Mouse (Mus musculus) left cerebral cortex, postnatal 10 days (tissue): ENCODE measurements around the gene Shroom3. TPM values are rescaled to one million over a fixed set of nuclear protein-coding genes. Genes with fewer than 3 reads are reported as not detected.

Source experiments
- DNase-seq, 2 experiments: peaks; one replicate each; pipeline ENCODE4 v3.0.0; 2021 to 2022; ENCODE audit warnings: low spot score in 2 of 2, mixed read lengths in 1 of 2; ENCODE audit errors: extremely low spot score in 1 of 2
- intact Hi-C: fragments of 180-260 bp; cut with DNase I; formaldehyde crosslinking; loops from one replicate; pipeline ENCODE4 v1.15.1; 2025
- total RNA-seq, 2 experiments: library from RNA; stranded (reverse); gene quantifications; 2 replicates each; pipeline ENCODE4 v1.2.3; 2021

Gene Shroom3
- total RNA-seq, 2 experiments from 2014 or later: 4.2 to 4.9 TPM

DNA sequence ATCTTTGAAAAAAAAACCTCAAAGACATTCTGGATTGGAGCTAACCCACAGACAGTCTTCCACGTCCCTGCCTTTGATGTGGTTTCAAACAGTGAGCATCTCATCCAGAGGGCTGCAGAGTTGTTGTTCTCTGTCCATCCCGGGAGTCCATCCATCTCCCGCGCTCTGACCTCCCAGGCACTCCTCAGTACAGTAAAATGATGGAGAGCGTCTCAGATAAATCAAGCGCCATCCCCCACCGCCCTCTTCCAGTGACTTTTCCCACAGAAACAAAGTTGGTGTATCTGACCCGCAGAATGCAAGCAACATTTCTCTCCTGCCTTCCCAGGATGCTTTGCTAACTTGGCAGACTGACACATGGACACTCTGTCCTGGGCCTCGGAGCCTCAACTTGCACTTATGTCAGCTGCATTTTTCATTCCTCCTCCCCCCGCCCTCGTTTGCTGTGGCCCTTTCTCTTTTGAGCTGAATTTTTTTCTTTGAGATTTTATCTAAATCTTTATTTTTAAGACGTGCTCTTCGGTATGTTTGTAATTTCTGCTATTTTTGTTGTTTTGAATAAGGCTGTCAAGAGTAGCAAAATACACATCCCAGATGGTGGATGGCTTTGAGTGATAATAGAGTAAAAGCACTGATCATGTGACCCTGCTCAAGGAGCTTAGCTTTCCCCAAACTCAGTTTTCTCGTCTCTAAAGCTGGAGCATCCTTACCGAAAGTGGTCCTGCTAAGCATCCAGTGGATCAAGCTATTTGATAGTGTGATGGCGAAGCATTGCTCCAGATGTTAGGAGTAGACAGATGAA lies 9.2 kb downstream of the Shroom3 start:
- peak in 1 of 2 experiments; percentile 18 for DNase-seq
- intact Hi-C loops: no loop called here

DNA sequence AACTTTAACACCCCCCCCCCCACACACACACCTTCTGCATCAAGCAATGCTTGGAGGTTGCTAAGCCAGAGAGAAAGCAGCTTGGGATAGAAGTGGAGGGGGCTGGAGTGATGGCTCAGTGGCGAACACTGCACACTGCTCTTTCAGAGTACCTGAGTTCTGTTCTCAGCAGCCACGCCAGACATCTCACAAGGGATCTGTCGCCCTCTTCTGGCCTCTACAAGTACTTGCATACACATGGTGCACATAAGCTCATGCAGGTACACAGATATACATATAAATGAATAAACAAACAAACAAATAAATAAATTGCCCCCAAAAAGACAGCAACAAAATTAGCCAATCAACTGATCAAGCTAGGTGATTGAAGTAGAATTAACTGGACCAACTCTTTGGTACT lies 10.5 kb downstream of the Shroom3 start:
- intact Hi-C loops: no loop called here
- no peak for DNase-seq

DNA sequence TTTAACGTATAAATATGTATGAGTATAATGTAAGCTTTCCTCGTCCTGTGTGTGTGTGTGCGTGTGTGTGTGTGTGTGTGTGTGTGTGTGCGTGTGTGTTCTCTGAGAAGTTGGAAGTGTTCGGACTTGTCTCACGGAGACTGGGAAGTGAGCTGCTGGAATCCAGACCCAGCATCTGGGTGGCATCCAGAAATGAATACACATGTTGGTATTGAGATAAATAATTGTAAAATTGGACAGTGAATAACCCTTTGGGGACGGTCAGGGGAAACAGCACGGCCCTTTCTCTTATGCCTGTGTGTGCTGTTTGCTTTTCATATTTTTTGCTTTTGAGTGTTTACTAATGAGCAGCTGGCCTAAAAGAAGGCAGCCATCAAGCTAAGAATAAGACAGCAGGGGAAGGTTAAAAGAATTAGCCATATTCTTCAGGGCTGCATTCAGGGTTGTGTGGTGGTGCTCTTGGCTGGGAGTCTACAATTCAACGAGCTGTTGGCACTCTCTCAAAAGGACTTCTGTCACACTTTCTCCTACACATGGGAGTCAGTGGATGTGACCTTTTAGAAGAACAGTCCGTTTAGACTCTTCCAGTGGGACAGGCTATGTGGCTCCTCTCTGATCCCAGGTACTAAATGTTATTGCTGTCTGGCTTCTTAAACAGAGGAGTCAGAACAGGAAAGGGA lies 11.2 kb downstream of the Shroom3 start:
- intact Hi-C loops: no loop called here
- no peak for DNase-seq

DNA sequence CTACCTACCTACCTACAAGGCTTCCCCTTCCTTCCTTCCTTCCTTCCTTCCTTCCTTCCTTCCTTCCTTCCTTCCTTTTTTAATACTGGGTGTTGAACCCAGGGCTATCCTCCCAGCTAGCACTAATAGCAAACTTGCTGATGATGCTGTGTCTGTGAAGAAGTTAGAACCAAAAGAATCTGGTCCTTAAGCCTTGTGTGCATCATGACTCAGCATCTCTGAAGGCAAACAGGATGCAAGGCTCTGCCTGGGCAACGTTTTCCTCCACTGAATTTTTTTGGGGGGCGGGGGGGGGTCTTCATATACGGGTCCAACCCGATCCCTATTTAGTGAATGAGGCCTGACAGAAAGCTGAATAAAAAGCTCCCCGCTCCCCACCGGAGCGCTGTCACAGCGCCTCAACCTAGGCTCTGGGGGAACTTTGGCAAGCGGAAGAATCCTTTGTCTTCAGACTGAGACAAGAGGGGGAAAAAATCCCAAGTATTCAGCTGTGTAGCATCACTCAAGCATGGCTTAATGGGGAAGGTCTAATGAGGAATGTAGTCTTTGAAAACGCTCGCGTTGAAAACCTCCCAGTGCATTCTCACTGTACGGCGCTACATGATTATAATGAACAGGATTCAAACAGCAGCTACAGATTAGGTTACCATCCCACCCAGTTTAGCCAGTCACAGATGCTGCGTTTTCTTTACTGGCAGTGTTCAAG lies 15.0 kb downstream of the Shroom3 start:
- DNase-seq: no peak
- intact Hi-C loops: no loop called here

DNA sequence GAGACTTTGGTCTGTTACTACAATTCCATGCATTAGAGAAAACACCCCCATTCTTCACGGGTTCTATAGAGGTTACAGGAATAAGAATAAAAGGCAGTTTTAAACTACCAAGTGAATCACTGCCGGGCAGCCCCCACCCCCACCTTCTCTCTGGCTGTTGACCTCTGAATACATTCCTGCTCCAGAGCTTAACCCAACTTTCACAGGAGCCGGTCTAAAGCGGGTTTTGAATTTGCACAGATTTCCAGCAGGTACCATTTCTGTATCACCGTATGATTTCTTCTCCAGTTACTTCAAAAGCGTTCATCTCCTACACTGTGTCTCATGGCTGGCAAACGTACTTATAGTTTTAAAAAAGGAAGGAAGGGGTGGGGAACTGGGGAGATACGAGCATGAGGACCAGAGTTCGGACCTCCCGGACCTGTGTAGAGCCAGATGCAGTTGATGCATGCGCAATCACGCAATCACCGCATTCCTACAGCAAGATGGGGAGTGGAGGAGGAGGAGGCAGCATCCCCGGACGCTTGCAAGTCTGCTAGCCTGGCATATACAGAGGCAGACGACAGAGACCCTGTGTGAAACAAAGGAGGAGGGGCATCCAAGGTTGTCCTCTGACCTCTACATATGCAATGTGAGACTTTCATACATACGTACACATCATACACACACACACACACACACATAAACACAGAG lies 15.7 kb downstream of the Shroom3 start:
- intact Hi-C loops: no loop called here
- DNase-seq: no peak

DNA sequence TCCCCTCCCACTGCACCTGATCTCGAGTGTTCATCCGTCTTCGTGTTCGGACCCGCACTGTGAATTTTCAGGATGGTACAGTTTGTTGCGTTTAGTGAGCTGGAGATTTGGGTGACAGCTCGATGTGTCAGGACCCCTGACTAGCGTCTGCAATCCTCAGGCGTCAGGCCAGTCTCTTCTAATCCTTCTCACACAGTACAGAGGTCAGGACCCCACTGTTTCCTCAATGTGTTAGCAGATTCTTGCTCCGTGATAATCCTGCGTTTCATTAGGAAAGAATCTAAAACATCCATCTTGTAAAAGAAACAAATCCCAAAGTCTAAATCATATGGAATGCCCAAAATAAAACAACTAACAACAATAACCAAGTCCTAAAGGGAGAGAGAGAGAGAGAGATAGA lies 18.5 kb downstream of the Shroom3 start:
- no peak for DNase-seq
- intact Hi-C loops: no loop called here

DNA sequence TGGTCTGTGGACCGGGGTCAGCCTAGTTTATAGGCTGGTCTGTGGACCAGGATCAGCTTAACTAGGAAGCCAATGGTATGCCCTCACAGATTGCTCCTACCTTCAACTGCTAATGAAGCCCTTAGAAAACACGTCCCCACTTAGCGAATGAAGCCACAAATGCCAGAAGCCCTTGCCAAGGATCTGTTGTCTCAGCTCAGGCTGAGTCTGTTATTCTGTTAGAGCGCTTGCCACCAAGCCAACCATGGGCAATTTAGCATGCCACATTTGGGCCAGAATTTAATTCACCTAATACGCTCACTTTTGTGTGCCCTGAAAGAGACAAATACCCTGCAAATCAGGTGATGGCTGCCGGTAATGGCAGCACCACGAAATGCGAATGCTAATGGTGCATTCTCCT lies 20.4 kb downstream of the Shroom3 start:
- intact Hi-C loops: no loop called here
- DNase-seq: no peak

DNA sequence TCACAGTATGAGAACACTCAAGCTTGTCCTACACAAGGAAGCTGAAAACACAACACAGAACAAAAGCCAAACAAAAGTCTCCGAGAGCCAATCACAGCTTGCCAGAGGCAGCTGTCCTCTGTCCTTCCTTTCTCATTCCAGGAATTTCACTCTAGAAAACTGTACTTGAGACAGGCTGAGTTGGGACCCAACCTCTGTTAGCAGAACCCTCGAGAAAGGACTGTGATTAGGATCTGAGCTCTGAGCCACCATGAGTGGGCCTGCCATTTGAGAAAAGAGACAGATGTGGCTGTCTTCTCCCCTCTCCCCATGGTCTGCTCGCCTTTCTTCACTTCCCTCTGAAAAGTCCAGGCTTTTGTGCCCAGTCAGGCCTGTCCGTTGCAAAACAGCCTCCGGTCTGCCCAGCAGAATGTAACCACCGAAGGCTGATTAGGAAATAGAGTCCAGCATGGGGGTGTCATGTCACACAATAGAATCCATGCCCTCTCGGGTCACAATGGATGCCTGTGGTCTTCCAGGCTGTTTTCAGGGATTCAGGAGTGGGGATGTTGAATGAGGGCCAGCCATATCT lies 24.8 kb downstream of the Shroom3 start:
- DNase-seq: no peak

DNA sequence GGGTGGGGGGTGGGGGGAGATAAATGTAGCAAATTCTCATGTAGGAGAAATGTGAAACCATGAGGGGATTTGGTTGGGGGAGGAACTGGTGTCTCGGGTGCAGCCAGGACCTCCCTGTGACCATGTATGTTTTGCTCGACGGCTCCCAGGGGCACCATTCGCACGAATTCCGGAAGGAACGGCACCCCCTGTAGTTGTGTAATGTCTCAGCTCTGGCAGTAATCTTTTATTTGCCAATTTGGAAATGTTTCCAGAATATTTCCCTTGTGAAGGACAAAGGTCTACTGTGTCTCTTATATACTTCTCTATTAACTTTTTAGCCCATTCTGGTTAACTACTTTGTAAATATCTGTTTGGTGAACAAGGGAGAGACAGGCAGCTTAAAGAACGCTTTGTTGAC lies 27.5 kb downstream of the Shroom3 start:
- intact Hi-C loops: no loop called here
- DNase-seq: no peak

More for the DNA sequence above, 24.8 kb downstream of the Shroom3 start:
- intact Hi-C loops: no loop called here

DNA sequence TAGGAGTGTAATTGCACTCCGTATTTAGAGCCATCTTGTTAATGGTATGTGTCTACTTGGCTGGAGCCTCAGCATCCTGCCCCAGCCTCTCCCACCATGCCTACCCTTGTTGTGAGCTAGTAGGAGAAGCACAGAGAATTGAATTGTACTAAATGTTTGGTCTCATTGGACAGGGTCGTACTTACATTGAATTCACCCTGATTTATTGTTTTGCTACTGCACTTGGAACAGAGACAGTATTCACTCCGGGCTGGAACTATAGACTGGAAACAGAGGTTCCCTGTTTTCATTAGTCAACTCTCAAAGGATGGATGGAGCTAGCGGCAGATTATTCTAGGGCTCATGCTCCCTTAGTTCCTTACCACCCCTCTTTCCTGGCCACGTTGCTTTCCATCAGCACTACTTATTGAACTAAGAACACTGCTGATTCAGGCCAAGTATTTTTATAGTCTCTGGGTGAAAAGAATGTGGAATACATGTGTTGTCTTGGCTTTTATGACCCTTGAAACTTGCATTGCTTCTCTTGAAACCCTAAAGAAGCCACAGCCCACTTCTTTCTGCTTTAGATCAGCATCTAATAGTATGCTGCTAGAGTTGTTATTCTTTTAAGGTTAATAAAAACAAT lies 28.5 kb downstream of the Shroom3 start:
- DNase-seq: no peak
- intact Hi-C loops: no loop called here

DNA sequence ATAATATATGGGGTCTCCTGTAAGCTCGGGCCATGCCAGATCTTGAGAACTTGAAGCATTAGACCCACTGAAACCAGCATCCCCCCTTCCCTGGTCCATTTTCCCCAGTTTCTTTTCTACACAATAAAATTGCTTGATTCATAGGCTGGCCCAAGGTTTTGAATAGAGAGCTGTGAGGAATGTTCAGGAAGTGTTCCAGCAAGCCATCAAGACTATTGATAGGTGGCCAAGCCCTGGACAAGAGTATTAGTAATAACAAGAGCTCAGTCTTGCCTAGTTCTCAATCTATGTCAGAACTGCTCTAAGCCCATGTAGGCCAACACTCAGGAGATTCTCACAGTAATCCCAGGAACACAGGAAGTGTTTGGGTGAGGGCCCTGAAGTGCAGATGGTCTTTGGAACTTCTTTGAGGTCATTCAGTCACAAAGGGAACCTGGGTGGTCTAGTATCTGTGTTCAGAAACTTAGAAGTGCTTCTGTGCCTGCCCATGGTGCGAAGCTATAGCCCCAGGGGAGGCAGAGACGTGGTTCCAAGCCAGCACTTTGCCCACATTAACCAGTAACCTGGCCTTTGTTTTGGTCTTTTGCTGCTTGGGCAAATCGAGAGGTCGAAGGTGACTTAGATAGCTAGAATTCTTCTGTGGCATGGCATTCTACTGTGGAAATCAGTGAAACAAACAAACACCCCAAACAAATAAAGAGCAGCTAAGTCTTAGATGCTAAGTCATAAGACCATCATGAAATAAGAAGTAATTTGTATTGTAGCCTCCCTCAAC lies 29.6 kb downstream of the Shroom3 start:
- intact Hi-C loops: no loop called here
- no peak for DNase-seq

DNA sequence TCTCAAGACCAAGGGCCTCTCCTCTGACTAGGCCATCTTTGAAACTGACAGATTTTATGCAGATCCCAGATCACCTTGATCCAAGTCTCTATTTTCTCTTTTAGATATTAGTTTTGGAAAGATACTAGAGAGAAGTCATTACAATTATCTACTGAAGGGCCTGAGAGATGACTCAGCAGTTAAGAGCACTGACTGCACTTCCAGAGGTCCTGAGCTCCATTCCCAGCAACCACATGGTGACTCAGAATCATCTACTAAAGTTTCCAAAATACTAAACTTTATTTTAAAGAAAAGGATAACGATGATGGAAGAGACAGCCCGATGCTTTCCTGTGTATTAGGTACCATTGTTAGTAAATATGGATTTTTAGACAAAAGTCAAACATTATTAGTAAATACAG lies 31.7 kb downstream of the Shroom3 start:
- no peak for DNase-seq
- intact Hi-C loops: no loop called here

DNA sequence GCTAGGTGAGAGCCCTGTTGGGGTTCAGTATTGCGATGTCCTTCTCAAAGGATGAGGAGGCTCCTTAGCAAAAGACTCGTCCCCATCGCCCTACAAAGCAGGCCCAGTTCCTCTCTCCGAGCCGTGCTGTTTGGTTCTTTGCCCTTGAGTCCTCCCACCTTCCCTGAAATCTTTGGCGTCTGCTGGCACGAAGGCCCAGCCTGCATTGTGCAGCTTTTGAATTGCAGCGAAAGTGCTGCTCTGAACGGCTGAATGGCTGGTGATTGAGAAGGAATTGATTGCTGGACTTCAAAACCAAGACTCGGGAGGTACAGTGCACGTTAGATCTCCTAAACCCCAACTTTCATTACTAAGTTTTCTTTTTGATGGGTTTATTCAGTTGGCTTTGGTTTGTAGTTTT lies 32.1 kb downstream of the Shroom3 start:
- intact Hi-C loops: no loop called here

DNA sequence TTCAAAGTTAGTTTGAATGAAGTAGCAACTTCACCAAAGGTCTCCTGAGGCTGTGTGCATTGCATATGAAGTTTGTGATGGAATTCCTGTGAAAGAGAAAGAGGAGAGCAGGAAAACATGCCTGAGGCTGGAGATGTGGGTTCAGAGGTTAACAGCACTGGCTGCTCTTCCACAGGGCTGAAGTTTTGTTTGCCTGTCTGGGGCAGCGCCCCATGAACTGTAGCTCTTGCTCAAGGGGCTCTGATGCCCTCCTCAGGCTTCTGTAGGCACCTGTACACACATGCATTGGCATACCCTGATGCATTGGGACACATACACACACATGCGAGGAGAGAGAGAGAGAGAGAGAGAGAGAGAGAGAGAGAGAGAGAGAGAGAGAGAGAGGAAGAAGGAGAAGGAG lies 32.7 kb downstream of the Shroom3 start:
- DNase-seq: no peak
- intact Hi-C loops: no loop called here

More for the DNA sequence above, 32.1 kb downstream of the Shroom3 start:
- DNase-seq: no peak

DNA sequence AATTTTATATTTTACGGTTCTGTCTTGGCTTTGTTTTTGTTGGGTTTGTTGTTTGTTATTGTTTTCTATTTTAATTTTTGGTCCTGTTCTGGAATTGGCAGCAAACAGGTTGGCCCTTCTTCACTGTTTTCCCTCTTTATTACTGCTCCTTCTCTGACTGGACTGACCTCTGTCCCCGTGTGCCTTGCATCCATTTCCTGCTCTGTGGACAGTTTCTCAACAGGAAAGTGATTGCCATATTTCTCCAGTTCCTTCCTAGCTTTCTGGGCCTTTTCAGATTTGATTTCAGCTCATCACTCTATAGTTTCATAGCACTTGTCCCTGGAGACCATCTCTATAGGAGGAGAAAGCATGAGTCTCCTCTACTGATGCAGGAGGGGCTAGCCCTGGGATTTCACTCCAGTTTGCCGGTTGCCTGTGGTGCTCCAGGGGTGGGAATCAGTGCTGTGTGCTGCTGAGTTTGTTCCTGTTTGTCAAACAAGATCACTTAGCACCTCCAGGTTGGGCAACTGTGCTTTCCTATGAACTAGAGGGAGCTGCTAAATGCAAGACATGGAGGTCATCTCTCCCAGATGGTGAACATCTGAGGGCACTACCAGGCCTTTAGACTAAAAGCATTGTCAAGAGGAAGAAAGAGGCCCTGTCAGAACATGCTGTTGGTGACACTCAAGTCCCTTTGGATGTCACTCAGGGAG lies 34.6 kb downstream of the Shroom3 start:
- intact Hi-C loops: no loop called here
- DNase-seq: no peak

DNA sequence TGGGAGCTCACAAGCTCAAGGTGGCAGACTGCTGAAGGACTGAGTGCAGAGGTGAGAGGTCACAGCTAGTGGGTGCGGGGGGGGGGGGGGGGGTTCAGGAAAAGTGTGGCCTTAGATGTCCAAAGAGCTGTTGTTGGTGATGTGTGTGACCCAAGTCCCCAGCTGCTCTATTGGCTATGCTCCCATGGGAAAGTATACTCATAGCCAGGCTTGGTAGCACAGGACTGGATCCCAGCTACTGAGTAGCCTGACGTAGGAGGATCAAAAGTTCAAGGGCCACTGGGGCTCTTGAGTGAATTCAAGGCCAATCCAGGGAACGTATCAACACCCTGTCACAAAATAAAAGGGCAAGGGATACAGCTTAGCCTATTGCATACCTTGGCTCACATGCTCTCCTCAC lies 35.6 kb downstream of the Shroom3 start:
- DNase-seq: no peak
- intact Hi-C loops: no loop called here

DNA sequence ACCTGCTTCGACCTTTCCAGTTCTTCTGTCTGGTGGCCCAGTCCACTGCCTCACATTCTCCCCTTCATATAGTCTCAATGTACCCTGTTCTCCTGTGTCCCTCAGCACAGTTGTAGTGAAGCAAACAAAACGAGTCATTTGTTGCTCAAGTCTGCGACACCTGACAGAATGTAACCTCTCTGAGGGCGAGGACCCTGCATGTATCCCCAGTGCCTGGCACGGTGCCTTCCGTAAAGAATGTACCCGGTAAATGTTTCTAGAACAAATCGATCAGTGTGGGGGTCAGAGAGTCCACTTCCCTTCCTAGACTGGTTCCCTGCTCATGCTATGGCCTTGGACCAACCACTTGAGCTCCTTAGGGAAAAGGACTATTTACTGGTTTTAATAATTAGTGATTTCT lies 38.4 kb downstream of the Shroom3 start:
- intact Hi-C loops: no loop called here
- no peak for DNase-seq
